Mouse (Mus musculus): ENCODE results near the gene Cav1. TPM values are rescaled to one million over a fixed set of nuclear protein-coding genes. Genes with fewer than 3 reads are reported as not detected.
A peak's percentile ranks its signal among the peaks of the same experiment; 100 is the strongest.

Cav1 gene
- polyA plus RNA-seq, 1 experiment from 2014 or later = 313 TPM

GRCm38 (mm10) chr6:17358896-17359690 lies 53.0 kb downstream of the Cav1 start:
- Histone ChIP-seq H3K9me3 (ENCODE audit: control insufficient read depth, low read length) (no peaks in the 10 kb centered on the region), H3K4me2 (ENCODE audit: low read length) (no peak overlapping the region), H3K4me1 (ENCODE audit: control insufficient read depth in 2 of 2, insufficient read depth in 2 of 2, low read length in 2 of 2) (peaks cover 0 to 5% of the 10 kb centered on the region in 2 experiments; a peak in 1 of 4 replicates), H3K36me3 (ENCODE audit: control insufficient read depth, insufficient read depth, low read length) (no peaks in the 10 kb centered on the region), H3K27ac (replicated peaks in 1 of 2; ENCODE audit: control insufficient read depth in 1 of 2, insufficient read depth in 1 of 2, low read depth in 2 of 2, low read length in 2 of 2) (no peak overlapping the region), H3K27me3 (ENCODE audit: control insufficient read depth, insufficient read depth, low read length) (no peaks in the 10 kb centered on the region), H3K4me3 (ENCODE audit: control insufficient read depth in 1 of 2, insufficient read depth in 1 of 2, low read depth in 1 of 2, low read length in 2 of 2) (no peak overlapping the region), H3K9ac (ENCODE audit: low read length) (no peak overlapping the region)
- WGBS = 13% methylated on average over 6 of the region's 6 CpGs
- no peak for ATAC-seq (ENCODE audit: insufficient number of reproducible peaks, insufficient read depth, low FRiP score, low read depth)

GRCm38 (mm10) chr6:17362771-17363170 lies 56.6 kb downstream of the Cav1 start:
- H3K4me1 ChIP-seq (ENCODE audit: control insufficient read depth in 2 of 2, insufficient read depth in 2 of 2, low read length in 2 of 2) = peaks cover 0 to 5% of the 10 kb centered on the region in 2 experiments; a peak in 1 of 4 replicates
- WGBS = 34% methylated on average over 3 of the region's 3 CpGs

GRCm38 (mm10) chr6:17363446-17364179 lies 57.5 kb downstream of the Cav1 start:
- Histone ChIP-seq H3K27me3 (ENCODE audit: control insufficient read depth, insufficient read depth, low read length) (no peaks in the 10 kb centered on the region), H3K9ac (ENCODE audit: low read length) (no peak overlapping the region), H3K9me3 (ENCODE audit: control insufficient read depth, low read length) (no peaks in the 10 kb centered on the region), H3K27ac (replicated peaks in 1 of 2; ENCODE audit: control insufficient read depth in 1 of 2, insufficient read depth in 1 of 2, low read depth in 2 of 2, low read length in 2 of 2) (no peak overlapping the region), H3K4me3 (ENCODE audit: control insufficient read depth in 1 of 2, insufficient read depth in 1 of 2, low read depth in 1 of 2, low read length in 2 of 2) (no peak overlapping the region), H3K36me3 (ENCODE audit: control insufficient read depth, insufficient read depth, low read length) (no peaks in the 10 kb centered on the region), H3K4me2 (ENCODE audit: low read length) (no peak overlapping the region), H3K4me1 (ENCODE audit: control insufficient read depth in 2 of 2, insufficient read depth in 2 of 2, low read length in 2 of 2) (peaks cover 0 to 5% of the 10 kb centered on the region in 2 experiments; a peak in 1 of 4 replicates)
- WGBS = 60% methylated on average over 17 of the region's 17 CpGs
- peak; percentile 59; the same call in 1 of the 2 replicates for ATAC-seq (ENCODE audit: insufficient number of reproducible peaks, insufficient read depth, low FRiP score, low read depth)

More at GRCm38 (mm10) chr6:17362771-17363170, 56.6 kb downstream of the Cav1 start:
- H3K9me3 ChIP-seq (ENCODE audit: control insufficient read depth, low read length) = no peaks in the 10 kb centered on the region
- no peak overlapping the region for H3K4me2 ChIP-seq (ENCODE audit: low read length)
- no peak overlapping the region for H3K27ac ChIP-seq (replicated peaks in 1 of 2; ENCODE audit: control insufficient read depth in 1 of 2, insufficient read depth in 1 of 2, low read depth in 2 of 2, low read length in 2 of 2)
- H3K27me3 ChIP-seq (ENCODE audit: control insufficient read depth, insufficient read depth, low read length) = no peaks in the 10 kb centered on the region
- ATAC-seq (ENCODE audit: insufficient number of reproducible peaks, insufficient read depth, low FRiP score, low read depth) = no peak
- H3K9ac ChIP-seq (ENCODE audit: low read length) = no peak overlapping the region
- no peaks in the 10 kb centered on the region for H3K36me3 ChIP-seq (ENCODE audit: control insufficient read depth, insufficient read depth, low read length)
- H3K4me3 ChIP-seq (ENCODE audit: control insufficient read depth in 1 of 2, insufficient read depth in 1 of 2, low read depth in 1 of 2, low read length in 2 of 2) = no peak overlapping the region

- H3K4me1 ChIP-seq (ENCODE audit: control insufficient read depth in 2 of 2, insufficient read depth in 2 of 2, low read length in 2 of 2) = no peaks in the 10 kb centered on the region
- no peak for ATAC-seq (ENCODE audit: insufficient number of reproducible peaks, insufficient read depth, low FRiP score, low read depth)
- WGBS = 88% methylated on average over 5 of the region's 5 CpGs
Measured at GRCm38 (mm10) chr6:17374326-17374725, 68.2 kb downstream of the Cav1 start.

GRCm38 (mm10) chr6:17377371-17377770 lies 71.2 kb downstream of the Cav1 start:
- Histone ChIP-seq H3K4me1 (ENCODE audit: control insufficient read depth in 2 of 2, insufficient read depth in 2 of 2, low read length in 2 of 2) (no peaks in the 10 kb centered on the region), H3K27ac (replicated peaks in 1 of 2; ENCODE audit: control insufficient read depth in 1 of 2, insufficient read depth in 1 of 2, low read depth in 2 of 2, low read length in 2 of 2) (no peak overlapping the region), H3K27me3 (ENCODE audit: control insufficient read depth, insufficient read depth, low read length) (no peaks in the 10 kb centered on the region), H3K36me3 (ENCODE audit: control insufficient read depth, insufficient read depth, low read length) (no peaks in the 10 kb centered on the region), H3K4me2 (ENCODE audit: low read length) (no peak overlapping the region), H3K4me3 (ENCODE audit: control insufficient read depth in 1 of 2, insufficient read depth in 1 of 2, low read depth in 1 of 2, low read length in 2 of 2) (no peak overlapping the region), H3K9me3 (ENCODE audit: control insufficient read depth, low read length) (no peaks in the 10 kb centered on the region), H3K9ac (ENCODE audit: low read length) (no peak overlapping the region)
- 72% methylated on average over 2 of the region's 2 CpGs for whole genome bisulfite sequencing
- no peak for ATAC-seq (ENCODE audit: insufficient number of reproducible peaks, insufficient read depth, low FRiP score, low read depth)

More at GRCm38 (mm10) chr6:17374326-17374725, 68.2 kb downstream of the Cav1 start:
- Histone ChIP-seq H3K4me3 (ENCODE audit: control insufficient read depth in 1 of 2, insufficient read depth in 1 of 2, low read depth in 1 of 2, low read length in 2 of 2) (no peak overlapping the region), H3K9ac (ENCODE audit: low read length) (no peak overlapping the region), H3K4me2 (ENCODE audit: low read length) (no peak overlapping the region), H3K36me3 (ENCODE audit: control insufficient read depth, insufficient read depth, low read length) (no peaks in the 10 kb centered on the region), H3K9me3 (ENCODE audit: control insufficient read depth, low read length) (no peaks in the 10 kb centered on the region), H3K27me3 (ENCODE audit: control insufficient read depth, insufficient read depth, low read length) (no peaks in the 10 kb centered on the region), H3K27ac (replicated peaks in 1 of 2; ENCODE audit: control insufficient read depth in 1 of 2, insufficient read depth in 1 of 2, low read depth in 2 of 2, low read length in 2 of 2) (no peak overlapping the region)

GRCm38 (mm10) chr6:17380102-17380501 lies 74.0 kb downstream of the Cav1 start:
- no peak overlapping the region for H3K9ac ChIP-seq (ENCODE audit: low read length)
- no peaks in the 10 kb centered on the region for H3K36me3 ChIP-seq (ENCODE audit: control insufficient read depth, insufficient read depth, low read length)
- H3K27me3 ChIP-seq (ENCODE audit: control insufficient read depth, insufficient read depth, low read length) = no peaks in the 10 kb centered on the region
- no peaks in the 10 kb centered on the region for H3K4me1 ChIP-seq (ENCODE audit: control insufficient read depth in 2 of 2, insufficient read depth in 2 of 2, low read length in 2 of 2)
- H3K27ac ChIP-seq (replicated peaks in 1 of 2; ENCODE audit: control insufficient read depth in 1 of 2, insufficient read depth in 1 of 2, low read depth in 2 of 2, low read length in 2 of 2) = no peak overlapping the region
- no peak overlapping the region for H3K4me3 ChIP-seq (ENCODE audit: control insufficient read depth in 1 of 2, insufficient read depth in 1 of 2, low read depth in 1 of 2, low read length in 2 of 2)
- WGBS = 79% methylated on average over 3 of the region's 3 CpGs
- ATAC-seq (ENCODE audit: insufficient number of reproducible peaks, insufficient read depth, low FRiP score, low read depth) = no peak
- no peaks in the 10 kb centered on the region for H3K9me3 ChIP-seq (ENCODE audit: control insufficient read depth, low read length)
- H3K4me2 ChIP-seq (ENCODE audit: low read length) = no peak overlapping the region

GRCm38 (mm10) chr6:17381690-17382089 lies 75.6 kb downstream of the Cav1 start:
- Histone ChIP-seq H3K4me1 (ENCODE audit: control insufficient read depth in 2 of 2, insufficient read depth in 2 of 2, low read length in 2 of 2) (no peaks in the 10 kb centered on the region), H3K4me2 (ENCODE audit: low read length) (no peak overlapping the region), H3K9me3 (ENCODE audit: control insufficient read depth, low read length) (no peaks in the 10 kb centered on the region), H3K27me3 (ENCODE audit: control insufficient read depth, insufficient read depth, low read length) (no peaks in the 10 kb centered on the region), H3K36me3 (ENCODE audit: control insufficient read depth, insufficient read depth, low read length) (no peaks in the 10 kb centered on the region), H3K4me3 (ENCODE audit: control insufficient read depth in 1 of 2, insufficient read depth in 1 of 2, low read depth in 1 of 2, low read length in 2 of 2) (no peak overlapping the region), H3K27ac (replicated peaks in 1 of 2; ENCODE audit: control insufficient read depth in 1 of 2, insufficient read depth in 1 of 2, low read depth in 2 of 2, low read length in 2 of 2) (no peak overlapping the region), H3K9ac (ENCODE audit: low read length) (no peak overlapping the region)
- 76% methylated on average over 6 of the region's 6 CpGs for WGBS
- ATAC-seq (ENCODE audit: insufficient number of reproducible peaks, insufficient read depth, low FRiP score, low read depth) = no peak
